Mouse (Mus musculus): ENCODE measurements around the gene Ppp1r9a.

The Ppp1r9a gene

DNA sequence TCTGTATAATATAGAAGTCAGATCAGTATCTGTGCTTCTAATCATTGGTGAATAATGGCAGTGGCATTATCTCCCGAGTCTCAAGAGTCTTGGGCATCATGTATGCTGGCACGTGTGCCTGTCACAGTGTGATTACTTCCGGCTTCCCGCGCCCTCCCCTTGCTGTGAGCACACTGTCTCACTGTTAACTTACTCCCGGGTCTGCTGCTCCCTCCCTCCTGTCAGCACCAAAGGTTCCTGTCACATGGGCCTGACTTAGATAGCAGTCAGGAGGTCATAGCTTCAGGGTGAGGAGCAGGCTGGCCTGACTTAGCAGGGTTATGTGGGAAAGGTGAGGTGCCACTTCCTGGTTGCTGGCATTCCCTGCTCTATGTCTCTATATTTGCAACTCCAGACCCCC is 201.1 kb downstream of the Ppp1r9a start:
- DNase-seq (ENCODE audit: low spot score in 2 of 2): no peak

DNA sequence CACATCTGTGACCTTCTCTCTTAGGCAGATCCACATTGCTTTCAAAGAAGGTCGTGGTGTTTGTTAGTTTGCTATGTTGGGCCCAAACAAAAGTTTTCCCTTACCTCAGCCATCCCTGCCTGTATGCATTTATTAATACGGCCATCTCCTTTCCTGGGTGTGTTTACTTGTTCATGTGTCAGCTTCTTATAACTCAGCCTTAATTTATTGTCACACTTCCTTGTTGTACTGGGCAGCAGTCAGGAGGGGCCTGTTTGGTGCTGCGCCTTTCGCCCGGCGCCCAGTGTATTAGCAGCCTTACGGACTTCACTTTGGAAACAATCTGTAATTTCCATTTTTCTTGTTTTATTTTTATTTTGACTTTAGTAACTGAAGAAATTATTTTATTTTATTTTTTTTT is 201.5 kb downstream of the Ppp1r9a start:
- no peak for DNase-seq (ENCODE audit: low spot score in 2 of 2)

DNA sequence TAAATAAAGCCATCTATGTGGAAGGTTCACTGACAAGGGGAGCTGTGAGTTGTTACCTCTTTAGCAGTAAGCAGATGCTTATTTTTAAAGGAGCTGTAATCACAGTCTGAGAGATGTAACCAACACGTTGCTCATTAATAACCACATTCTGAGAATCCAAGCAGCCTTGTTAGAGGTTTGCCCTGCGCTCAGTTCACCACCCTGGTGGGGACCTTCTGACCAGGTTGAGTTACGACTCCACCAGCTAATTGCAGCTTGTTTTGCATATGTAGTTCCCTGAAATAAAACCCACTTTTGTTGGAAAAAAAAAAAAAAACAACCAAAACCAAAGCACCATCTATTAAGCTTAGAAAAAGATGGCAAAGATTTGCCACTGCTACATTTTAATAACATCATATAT is 205.8 kb downstream of the Ppp1r9a start:
- no peak for DNase-seq (ENCODE audit: low spot score in 2 of 2)

DNA sequence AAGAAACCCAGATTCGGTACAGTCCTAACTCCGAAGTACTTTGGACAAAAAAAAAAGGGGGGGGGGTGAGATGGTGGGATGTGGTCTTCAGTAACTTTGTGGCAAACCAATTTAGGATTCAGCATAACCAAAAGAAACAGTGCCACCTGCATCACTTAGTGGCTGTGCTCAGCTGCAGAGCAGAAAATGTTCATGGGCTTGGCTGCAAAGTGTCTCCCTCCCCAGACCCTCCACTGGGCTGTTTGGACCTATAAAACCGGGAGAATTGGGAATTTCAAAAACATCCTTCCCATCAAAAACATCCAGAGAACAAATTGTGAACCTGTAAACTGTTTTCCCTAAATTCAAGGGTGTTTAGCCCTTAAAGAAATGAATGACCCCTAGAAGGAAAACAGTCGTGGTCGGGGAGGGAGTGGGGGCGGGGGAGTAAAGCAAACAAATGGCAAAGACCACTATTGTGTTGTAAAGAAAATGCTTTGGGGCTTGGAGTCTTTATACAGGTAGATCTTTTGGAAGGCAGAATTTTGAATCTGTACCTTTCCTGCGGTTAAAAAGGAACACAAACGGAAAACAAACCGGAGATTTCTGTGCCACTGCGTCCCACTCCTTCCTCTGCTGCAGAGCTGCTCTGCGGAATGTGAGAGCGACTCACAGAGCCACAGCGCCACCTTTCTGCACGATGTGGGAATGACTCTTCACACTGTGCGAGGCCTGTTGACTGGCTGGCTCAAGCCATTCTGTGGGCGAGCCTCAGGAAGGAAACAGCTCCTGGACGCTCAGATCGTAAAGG is 207.4 kb downstream of the Ppp1r9a start:
- DNase-seq (ENCODE audit: low spot score in 2 of 2): peak; percentile 77 to 87

DNA sequence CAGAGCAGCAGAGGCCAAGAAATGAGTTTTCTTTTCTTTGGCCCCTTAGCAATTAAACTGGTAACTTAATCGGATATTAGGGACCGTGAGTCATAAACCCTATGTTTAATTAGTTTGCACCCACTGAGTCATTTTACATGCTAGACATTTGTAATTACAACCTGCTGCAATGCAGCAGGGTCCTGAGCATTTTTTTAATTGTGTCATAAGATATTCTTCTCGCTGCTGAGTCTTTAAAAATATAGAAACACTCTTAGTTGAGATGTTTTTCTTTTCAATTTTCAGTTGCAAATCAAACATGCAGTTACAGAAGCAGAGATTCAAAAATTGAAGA is 208.0 kb downstream of the Ppp1r9a start:
- no peak for DNase-seq (ENCODE audit: low spot score in 2 of 2)

DNA sequence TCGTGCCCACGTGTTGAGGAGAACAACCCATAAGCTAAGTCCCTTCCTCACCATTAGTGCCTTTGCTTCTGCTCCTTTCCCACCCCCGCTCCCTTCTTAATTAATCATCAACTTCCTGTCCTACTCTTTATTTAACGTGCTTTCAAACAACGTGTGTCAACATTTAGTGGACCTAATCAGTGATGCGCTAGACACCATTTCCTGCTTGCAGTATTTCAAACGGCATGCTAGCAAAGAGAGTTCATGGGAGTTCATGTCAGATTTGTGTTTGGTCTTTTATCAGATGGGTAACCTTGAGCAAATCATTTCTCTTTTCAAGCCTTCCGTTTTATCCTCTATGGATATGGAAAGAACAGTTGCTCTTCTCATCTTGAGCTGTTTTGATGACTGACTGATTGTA is 210.4 kb downstream of the Ppp1r9a start:
- no peak for DNase-seq (ENCODE audit: low spot score in 2 of 2)

DNA sequence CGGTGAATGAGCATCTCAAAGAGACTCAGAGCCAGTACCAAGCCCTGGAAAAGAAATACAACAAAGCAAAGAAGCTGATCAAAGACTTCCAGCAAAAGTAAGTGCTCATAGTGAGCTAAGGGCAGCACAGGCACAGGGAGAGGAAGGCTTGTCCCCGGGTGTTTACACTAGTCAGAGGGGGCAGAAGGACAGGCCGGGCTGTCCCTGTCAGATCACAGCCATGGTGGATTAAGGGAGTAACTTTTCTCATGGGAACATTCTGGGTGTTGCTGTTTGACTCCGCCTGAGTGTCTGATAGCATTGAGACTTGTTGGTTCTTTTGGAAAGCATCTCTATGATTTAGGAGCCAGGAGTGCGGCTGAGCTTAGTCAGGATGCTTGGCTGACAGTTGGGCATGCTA is 211.0 kb downstream of the Ppp1r9a start:
- no peak for DNase-seq (ENCODE audit: low spot score in 2 of 2)

DNA sequence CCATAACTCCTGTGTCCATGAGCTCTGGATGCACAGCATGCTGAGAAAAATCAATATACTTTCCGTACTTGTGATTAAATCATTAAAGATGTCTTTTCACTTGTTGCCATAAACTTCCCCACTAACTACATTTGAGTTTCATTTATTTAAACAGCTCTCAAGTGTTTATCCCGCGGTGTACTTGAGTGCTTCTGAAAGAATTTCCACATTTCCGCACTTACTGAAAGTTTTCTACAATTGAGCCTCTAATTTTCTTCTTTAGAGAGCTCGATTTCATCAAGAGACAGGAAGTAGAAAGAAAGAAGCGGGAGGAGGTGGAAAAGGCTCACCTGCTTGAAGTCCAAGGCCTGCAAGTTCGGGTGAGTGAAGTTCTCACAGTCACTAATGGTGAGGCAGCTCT is 212.1 kb downstream of the Ppp1r9a start:
- no peak for DNase-seq (ENCODE audit: low spot score in 2 of 2)

DNA sequence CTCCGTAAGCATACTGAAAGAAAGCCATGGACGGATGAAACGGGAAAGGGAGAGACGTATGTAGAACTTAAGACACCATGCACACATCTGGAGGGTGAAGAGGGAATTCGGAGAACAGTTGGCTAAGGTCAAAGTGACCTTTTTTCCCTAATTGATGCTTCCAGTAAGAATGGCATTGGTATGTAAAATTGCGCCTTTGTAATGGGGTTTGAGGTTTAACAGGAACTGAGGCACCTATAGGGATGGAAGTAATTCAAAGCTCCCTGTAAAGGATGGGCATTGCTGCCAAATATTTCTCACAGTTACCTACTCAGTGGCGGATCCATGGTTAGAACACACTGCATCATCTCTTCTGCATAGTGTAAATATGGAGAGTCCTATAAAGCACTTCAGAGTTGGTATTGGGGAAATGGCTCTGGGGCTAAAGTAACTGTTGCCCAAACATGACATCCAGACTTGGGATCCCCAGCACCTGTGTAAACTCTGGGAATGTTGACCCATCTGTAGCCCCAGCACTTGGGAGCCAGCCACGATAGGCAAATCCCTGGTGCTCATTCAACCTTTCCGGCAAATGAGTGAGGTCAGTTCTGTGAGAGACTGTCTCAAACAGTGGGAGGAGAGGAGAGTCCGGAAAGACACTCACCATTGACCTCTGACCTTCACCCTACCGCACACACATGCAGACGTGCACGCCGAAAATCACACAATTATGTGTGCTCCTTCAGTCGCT is 216.6 kb downstream of the Ppp1r9a start:
- no peak for DNase-seq (ENCODE audit: low spot score in 2 of 2)

DNA sequence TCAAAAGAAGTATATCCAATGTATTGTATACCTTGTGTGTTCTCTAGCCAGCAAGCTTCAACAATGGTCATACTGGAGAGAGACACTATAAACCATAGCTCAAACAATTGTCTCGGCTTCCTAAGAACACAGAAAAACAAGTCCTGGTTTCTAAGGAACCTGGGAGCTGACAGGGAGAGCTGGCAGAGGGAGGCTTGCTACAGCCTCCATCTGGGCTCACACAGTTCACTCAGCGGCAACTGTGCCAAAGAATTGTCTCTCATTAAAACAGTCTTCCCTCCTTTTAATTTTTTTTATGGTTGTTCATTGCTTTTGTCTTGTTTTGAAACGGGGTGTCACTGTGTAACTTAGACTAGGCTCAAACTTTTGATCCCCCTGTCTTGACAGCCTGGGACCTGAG is 217.5 kb downstream of the Ppp1r9a start:
- DNase-seq (ENCODE audit: low spot score in 2 of 2): no peak

DNA sequence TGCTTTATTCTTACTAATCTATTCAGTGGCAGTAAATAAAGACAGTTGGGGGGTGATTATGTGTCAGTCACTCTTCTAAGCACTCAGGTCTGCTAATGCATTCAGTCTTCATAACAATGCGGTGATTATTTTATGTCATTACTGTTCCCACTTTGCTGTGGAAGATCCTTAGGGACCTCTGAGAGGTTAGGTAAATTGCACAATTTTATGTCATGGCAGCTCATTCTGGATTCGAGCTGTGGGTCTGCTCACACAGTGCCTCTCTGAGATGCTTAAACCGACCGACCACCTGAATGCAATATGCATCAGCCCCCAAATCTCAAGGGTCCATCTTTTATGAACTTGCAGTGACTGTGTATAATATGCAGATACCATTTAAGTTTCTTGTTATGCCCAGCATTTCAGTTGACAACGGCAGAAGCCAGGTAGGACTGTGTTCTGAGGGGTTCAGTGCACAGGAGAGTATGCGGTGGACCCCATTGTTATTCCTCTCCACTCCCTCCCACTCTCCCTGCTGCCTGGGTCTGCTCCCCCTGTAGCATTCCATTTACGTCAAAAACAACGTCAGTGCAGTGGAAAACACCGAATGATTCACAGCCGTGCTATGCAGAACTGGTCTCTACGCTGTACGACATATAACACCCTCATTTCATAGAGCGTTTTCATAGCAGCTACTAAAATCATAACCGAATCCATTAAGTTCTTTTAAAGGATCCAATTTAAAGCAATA is 226.8 kb downstream of the Ppp1r9a start:
- DNase-seq (ENCODE audit: low spot score in 2 of 2): no peak

DNA sequence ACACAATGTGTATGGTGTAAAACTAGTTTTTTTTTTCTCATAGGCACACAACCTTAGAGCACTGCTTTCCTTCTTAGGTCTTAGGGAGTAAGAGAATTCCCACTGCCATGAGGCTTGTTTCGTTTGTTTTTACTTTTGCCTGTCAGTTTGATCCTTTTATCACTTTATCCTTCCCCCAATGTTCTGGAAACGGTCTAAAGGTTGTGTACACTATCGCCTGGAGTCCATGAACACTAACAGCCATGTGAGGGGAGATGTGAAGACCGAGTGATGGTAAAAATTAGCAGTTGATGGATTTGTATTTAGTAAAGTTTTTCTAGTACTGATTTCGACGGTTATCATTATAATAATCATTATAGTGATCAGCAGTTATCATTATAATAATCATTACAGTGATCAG is 232.3 kb downstream of the Ppp1r9a start:
- DNase-seq (ENCODE audit: low spot score in 2 of 2): no peak

DNA sequence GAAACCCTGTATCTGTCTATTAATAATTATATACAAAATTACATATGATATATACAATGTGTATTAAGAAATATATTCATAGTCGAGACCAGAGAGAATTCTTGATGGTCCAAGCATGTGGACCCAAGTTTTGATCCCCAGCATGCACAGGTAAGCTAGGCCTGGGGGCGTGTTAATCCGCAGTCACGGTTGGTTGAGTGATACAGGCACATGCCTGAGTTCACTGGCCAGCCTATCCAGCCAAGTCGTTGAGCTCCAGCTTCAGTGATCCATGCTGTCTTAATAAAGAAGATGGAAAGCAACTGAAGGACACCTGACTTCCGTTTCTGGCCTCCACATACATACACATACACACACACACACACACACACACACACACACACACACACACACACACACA is 233.3 kb downstream of the Ppp1r9a start:
- no peak for DNase-seq (ENCODE audit: low spot score in 2 of 2)

DNA sequence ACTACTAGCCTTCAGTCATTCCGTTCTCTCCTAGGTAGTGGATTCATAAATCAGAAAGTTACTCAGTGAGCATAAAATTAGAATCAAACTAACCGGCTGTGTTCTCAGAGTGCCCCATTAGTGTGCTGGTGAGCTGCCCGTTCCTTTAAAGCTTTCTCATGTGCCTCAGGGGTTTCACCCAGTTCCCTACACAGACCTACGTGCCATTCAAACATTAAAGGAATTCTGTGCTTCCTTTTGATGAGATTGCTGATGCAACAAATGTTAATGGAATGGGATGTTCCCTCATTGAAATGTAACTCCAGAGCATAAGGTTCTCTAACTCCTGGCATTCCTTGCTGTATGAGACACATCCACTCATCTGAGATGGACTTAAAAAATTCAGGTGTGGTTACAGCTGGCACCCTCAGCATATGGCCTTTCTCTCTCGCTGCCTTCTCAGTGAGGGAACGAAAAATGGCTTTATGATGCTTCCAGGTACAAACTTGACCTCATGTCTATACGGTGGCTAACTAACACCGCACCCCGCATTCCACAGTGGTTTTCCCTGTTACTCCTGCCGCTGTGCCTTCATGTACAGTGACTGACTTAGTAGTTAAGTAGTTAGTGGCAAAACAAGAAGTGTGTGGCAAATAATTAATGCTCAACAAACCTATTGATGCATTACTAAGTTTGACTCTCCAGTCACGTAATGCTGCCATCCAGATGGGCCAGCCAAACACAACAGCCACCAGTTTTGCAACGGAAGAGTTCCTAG is 236.3 kb downstream of the Ppp1r9a start:
- DNase-seq (ENCODE audit: low spot score in 2 of 2): no peak

DNA sequence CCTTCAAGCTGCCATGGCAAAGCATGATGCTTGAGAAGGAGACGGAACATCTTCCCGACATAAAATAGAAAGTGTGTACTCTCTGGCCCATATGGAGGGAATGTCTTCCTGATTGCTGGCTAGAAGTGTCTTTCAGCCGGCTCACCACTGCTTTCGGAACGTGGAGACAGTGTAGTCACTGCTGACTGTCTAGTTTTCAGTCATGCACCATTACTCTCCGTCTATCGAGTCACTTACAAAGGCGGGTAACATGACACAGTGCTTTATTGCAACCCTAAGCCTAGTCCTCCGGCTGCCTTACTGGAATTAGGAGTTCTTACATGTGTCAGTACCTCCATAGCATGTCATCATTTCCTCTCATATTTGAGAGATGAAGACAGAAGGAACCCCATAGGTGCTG is 236.9 kb downstream of the Ppp1r9a start:
- no peak for DNase-seq (ENCODE audit: low spot score in 2 of 2)

DNA sequence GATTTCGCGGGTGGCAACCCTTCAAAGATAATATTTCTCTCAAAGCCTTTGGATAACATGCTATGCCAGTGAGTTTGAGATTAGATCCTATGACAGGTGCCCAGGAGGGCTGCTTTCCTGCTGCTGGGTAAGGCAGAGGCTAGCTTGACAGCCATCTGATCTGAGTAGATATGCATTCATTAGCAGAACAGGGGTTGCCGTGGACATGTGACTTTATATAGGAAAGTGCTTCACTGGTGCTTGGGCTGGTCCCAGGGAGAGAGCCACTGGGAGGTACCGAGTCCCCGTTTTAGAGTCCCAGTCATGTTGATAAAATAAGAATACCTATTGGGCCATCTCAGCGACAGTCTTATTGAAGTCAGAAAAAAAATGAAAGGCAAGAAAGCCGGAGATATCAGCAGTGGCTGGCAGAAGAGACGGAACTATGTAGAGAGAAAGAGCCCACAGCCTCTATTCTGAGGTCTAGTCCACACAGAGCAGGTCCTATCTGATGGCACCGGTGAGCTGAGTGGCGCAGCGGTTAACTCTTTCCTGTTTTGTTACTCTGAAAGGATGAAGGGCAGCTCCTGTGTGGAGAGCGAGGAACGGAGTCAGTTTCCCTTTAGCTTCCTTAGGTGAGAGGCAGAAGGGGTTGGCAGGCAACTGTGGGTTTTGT is 244.9 kb downstream of the Ppp1r9a start:
- DNase-seq (ENCODE audit: low spot score in 2 of 2): no peak

DNA sequence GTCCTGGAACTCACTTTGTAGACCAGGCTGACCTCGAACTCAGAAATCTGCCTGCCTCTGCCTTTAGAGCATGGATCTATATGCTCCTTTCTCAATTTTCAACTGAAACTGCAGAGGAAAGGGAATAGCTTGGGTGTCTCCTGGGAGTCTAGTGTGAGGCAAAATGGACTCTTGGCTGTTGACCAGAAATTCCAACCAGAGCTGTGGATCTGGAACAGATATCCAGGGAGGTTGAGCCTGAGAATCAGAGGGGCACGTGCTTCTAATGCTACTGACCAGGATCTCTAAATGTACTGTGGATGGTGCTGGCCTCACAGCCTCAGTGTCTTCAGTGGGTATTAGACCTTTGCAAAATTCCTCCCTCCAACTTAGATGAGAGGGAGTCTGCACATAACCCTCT is 247.2 kb downstream of the Ppp1r9a start:
- no peak for DNase-seq (ENCODE audit: low spot score in 2 of 2)

DNA sequence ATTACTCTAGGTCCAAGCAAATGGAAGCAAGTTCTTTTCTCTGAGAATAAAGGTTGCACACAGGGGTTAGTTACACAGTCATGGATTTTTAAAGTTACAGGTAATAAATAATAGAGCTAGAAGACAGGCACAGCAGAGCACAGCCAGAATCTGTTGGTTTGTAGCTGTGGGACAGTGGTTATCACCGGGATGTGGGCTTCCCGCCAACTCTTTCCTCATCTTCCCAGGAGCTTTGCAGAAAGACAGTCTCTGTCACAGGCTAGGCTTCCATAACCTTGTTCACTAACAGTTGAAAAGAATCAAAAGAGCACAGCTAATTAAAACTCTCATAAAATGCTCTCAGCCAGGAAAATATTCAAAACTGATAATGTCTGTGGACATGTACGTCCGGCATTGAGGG is 248.5 kb downstream of the Ppp1r9a start:
- peak in 1 of 2 experiments; percentile 23 for DNase-seq (ENCODE audit: low spot score in 2 of 2)

DNA sequence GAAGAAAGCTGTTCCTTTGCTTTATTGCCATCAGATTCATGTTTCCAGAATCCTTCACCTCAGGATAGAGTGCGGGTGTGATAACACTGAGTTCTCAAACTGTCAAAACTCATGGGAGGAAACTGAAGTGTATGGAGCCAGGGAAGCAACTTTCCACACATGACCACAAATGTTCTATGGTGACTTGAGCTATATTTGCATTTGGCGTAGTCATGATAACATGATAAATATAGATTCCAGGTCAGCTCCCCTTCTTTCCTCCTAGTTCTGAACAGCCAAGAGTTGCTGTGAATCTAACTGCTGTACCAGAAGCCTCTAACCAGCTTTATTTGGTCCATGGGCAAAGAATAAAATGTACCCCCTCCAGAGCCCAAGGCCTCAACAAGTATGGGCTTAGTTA is 249.5 kb downstream of the Ppp1r9a start:
- no peak for DNase-seq (ENCODE audit: low spot score in 2 of 2)

DNA sequence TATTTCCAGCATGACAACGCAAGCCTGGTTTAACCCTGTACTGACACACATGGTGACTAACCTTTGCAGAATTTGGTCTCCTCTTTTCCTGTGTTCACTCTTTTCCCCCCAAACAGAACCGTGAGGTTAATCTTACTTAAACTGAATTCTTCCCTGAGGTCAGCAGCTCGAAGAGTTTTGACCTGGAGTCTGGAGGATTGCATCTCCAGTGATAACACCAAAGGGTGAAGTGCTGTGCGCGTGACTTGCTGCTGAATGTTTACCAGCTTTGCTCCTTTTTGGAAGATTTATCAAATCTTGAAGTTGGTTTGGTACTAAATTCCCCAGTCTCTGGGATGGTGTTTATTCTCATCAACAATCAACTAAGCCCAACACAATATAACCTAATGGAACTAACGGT is 252.1 kb downstream of the Ppp1r9a start:
- no peak for DNase-seq (ENCODE audit: low spot score in 2 of 2)

DNA sequence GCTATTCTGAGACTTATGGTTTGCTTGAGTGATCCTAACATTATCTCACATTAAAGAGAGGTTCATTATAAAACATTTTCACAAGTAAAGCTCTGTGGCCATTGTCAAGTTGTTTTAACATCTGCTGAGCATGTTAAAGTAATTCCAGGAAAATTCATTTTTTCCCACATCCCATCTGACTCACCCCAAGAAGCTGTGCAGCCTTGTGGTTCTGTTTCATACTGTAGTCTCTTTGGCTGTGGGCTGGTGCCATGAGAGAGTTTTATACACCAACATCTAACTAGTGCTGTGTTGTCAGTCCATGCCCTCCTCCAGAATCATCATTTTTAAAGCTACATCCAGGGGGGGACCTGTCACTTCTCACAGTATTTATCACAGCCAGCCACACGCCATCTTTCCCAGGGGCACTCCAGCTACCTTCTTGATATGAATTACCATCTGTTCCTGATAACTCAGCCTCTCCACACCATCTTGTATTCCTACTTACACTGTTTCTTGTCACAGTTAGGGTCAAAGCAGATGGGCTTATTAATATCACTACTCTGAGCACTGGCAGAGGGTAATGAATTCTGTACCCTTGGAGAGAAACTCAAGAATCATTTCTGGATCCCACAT is 252.7 kb downstream of the Ppp1r9a start:
- DNase-seq (ENCODE audit: low spot score in 2 of 2): no peak
